Mouse (Mus musculus) limb, embryonic 15.5 days (tissue): ENCODE data around the gene Cmc1. TPM values are rescaled to one million over a fixed set of nuclear protein-coding genes. Genes with fewer than 3 reads are reported as not detected.

ENCODE experiments used
- ATAC-seq: fragments of 200-750 bp; cut with Nextera tagmentation; 2 replicates; pipeline ENCODE4 v1.8.0; 2017; ENCODE audit warnings: low read depth, moderate TSS enrichment; ENCODE audit not compliant: insufficient number of reproducible peaks, low FRiP score, low TSS enrichment
- H3K27ac ChIP-seq: fragments of 300-500 bp; sonication (generic); 2 replicates; pipeline ENCODE4 v1.5.1; 2015; ENCODE audit warnings: moderate library complexity, mild to moderate bottlenecking, inconsistent platforms
- H3K27me3 ChIP-seq: fragments of 300-500 bp; sonication (generic); 2 replicates; pipeline ENCODE4 v1.6.1; 2015; ENCODE audit warnings: inconsistent platforms
- H3K36me3 ChIP-seq: fragments of 300-500 bp; sonication (generic); 2 replicates; pipeline ENCODE4 v1.6.1; 2015; ENCODE audit warnings: inconsistent platforms
- H3K4me1 ChIP-seq: fragments of 300-500 bp; sonication (generic); 2 replicates; pipeline ENCODE4 v1.6.1; 2015; ENCODE audit warnings: inconsistent platforms
- H3K4me2 ChIP-seq: fragments of 300-500 bp; sonication (generic); 2 replicates; pipeline ENCODE4 v1.6.1; 2015; ENCODE audit warnings: mild to moderate bottlenecking, inconsistent platforms
- H3K4me3 ChIP-seq: fragments of 300-500 bp; sonication (generic); 2 replicates; pipeline ENCODE4 v1.5.1; 2015; ENCODE audit warnings: mild to moderate bottlenecking, inconsistent platforms
- H3K9ac ChIP-seq: fragments of 300-500 bp; sonication (generic); 2 replicates; pipeline ENCODE4 v1.6.1; 2015; ENCODE audit warnings: inconsistent platforms
- H3K9me3 ChIP-seq: fragments of 300-500 bp; sonication (generic); 2 replicates; pipeline ENCODE4 v1.6.1; 2016; ENCODE audit warnings: inconsistent platforms
- WGBS: fragments of 180-500 bp; shearing (Covaris S2); methylation state at CpG from one replicate; pipeline ENCODE4 v1.1.7; 2015; 5-methylcytosine and 5-hydroxymethylcytosine counted together
- polyA plus RNA-seq: library from polyadenylated mRNA; unstranded; fragments of >200 nt; fragmentation: Nextera tagmentation; extraction: Ambion mirVana; gene quantifications from 2 replicates; pipeline ENCODE4 v1.2.1, GENCODE M21; 2015

The Cmc1 gene
- polyA plus RNA-seq, 1 experiment from 2014 or later, result 35.0 TPM

DNA sequence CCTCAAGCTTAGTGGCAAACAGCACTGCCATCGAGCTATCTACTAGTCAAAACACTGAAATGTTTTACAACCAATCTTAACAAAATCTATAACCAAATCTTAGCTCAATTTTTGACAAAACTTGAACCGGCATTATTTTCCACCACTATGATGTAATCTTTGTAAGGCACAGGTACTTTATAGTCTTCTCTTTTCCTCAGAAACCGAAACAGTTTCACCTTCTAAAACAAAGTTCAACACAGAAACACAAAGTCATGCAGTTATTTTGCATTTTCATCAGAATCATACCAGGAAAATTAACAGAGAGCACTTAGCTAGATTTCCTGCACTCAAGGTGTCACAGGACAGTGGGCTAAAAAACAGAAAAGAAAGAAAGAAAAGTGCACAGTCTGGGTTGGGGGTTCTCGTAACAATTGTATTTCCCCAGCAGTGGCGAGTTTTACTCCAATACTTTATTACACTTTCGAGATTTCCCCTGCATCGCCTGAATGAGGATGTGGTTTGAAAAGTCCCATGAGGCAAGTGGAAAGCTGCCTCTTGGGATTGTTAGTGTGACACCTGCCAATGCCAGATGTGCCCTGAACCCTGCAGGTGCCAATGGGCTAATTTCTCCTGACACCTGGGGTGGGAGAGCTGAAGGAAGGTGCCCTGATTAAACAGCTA is 40.1 kb downstream of the Cmc1 start:
- Histone ChIP-seq H3K4me1 (no peaks in the 10 kb centered on the region), H3K4me2 (no peak overlapping the region), H3K9me3 (no peaks in the 10 kb centered on the region), H3K4me3 (no peak overlapping the region), H3K36me3 (no peaks in the 10 kb centered on the region), H3K9ac (no peak overlapping the region), H3K27ac (no peak overlapping the region), H3K27me3 (no peaks in the 10 kb centered on the region)
- no peak for ATAC-seq
- 55% methylated on average over 7 of the region's 7 CpGs for WGBS

DNA sequence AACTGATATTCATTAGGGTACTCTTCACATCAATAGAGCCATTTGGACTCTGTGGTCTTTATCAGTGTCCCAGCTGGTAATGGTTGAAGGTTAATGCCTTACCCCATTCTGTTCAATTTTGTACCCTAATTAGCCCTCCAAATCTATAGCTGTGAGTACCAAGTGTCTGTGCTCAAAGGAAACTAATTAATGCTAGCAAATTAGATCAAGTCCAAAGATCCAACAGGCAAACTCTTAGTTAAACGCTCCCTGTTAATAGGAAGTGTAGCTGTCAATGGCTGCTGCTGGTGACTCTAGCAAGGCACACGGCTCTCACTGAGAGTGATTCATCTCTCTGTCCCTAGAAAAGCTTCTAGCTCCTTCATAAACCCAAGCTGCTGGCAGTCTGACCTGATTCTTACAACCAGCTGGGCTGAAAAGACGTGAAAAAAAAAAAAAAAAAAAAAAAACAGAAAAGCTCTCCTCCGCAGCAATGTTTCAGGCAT is 41.4 kb downstream of the Cmc1 start:
- H3K9me3 ChIP-seq, result no peaks in the 10 kb centered on the region
- H3K27me3 ChIP-seq, result no peaks in the 10 kb centered on the region
- no peak overlapping the region for H3K4me3 ChIP-seq
- H3K36me3 ChIP-seq, result no peaks in the 10 kb centered on the region
- no peaks in the 10 kb centered on the region for H3K4me1 ChIP-seq
- no peak overlapping the region for H3K4me2 ChIP-seq
- H3K27ac ChIP-seq, result no peak overlapping the region
- ATAC-seq, result no peak
- no peak overlapping the region for H3K9ac ChIP-seq
- 42% methylated on average over 4 of the region's 4 CpGs for WGBS

DNA sequence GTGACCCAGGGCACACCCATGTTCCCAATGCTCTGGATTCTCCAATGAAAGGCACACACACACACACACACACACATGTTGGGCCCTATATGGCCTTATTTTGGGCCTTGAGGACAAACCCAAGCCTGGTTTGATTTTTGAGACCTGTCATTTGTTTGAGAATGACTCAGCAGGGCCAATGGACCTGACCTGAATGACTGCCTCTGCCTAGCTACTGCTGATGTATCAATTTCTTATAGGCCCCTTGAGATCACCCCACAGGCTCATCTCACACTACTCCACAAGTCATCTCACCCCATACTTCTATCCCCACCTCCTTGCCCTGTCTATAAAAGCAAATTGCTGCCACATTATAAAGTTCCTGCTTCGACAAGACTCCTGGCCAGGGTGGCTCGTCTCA is 48.2 kb downstream of the Cmc1 start:
- no peak for ATAC-seq
- no peak overlapping the region for H3K4me3 ChIP-seq
- H3K27ac ChIP-seq, result no peak overlapping the region
- H3K9me3 ChIP-seq, result no peaks in the 10 kb centered on the region
- no peak overlapping the region for H3K9ac ChIP-seq
- H3K36me3 ChIP-seq, result no peaks in the 10 kb centered on the region
- 62% methylated on average over 2 of the region's 2 CpGs for WGBS
- no peaks in the 10 kb centered on the region for H3K27me3 ChIP-seq
- no peak overlapping the region for H3K4me2 ChIP-seq
- H3K4me1 ChIP-seq, result peaks cover under 1% of the 10 kb centered on the region; the same call in 1 of the 2 replicates

DNA sequence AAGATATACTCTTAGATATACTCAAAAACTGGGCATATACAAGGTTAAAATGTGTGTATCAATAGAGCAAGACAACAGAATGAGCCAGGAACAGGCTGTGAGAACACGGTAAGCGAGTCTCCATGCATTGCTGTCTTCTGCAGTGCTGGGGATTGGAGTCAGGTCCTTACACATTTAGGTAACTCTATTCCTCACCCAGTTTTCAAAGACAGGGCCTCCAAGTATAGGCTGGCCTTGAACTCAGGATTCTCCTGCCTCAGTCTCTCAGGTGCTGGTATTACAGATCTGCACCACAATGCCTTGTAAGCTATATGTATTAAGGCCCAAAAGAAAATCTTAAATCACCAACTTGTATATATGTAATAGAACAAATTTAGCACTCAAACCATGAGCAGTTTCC is 49.5 kb downstream of the Cmc1 start:
- Histone ChIP-seq H3K27me3 (no peaks in the 10 kb centered on the region), H3K9ac (no peak overlapping the region), H3K4me1 (peaks cover 4% of the 10 kb centered on the region; the same call in 1 of the 2 replicates), H3K4me3 (no peak overlapping the region), H3K4me2 (no peak overlapping the region), H3K36me3 (no peaks in the 10 kb centered on the region), H3K27ac (no peak overlapping the region), H3K9me3 (no peaks in the 10 kb centered on the region)
- 96% methylated on average over 2 of the region's 2 CpGs for WGBS
- ATAC-seq, result no peak

DNA sequence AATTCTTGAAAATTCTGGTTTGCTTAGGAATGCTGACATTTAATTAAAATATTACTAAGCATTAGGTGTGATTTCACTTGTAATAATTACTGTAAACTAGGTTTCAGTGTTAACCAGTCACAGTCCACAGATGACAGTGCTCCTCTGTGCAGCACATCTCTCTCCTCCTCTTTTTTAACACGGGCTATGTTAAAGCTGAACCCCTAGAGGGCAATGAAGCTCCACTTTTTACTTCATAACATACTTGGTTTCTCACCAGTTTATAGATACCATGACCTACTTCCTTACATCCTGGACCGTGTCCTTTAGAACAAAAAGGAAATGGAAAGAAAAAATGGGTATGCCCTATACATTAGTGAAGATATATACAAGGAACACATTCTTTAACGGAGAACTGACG is 50.6 kb downstream of the Cmc1 start:
- H3K36me3 ChIP-seq, result no peaks in the 10 kb centered on the region
- ATAC-seq, result no peak
- no peak overlapping the region for H3K4me3 ChIP-seq
- 41% methylated on average over 4 of the region's 4 CpGs for WGBS
- H3K4me1 ChIP-seq, result peaks cover 4% of the 10 kb centered on the region; the same call in 1 of the 2 replicates
- H3K27ac ChIP-seq, result no peak overlapping the region
- H3K9me3 ChIP-seq, result no peaks in the 10 kb centered on the region
- H3K27me3 ChIP-seq, result no peaks in the 10 kb centered on the region
- no peak overlapping the region for H3K9ac ChIP-seq
- no peak overlapping the region for H3K4me2 ChIP-seq

DNA sequence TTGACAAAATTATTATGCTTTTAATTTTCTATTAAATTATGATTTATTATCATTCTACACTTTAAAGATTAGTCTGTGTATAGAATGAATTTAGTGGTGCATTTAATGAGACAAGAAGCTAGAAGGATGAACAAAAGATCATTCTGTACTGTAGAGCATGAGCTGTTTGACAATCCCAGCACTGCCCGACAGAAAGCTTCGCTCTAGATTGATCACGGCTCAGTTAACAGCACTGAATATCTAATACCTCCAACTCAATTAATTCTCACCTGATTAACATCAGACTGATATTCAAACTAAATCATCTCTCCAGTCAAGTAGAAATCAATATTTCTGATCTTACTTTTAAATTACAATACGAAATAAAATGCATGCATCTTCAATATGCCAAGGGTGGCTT is 66.1 kb downstream of the Cmc1 start:
- H3K9me3 ChIP-seq, result no peaks in the 10 kb centered on the region
- no peaks in the 10 kb centered on the region for H3K36me3 ChIP-seq
- peaks cover 6% of the 10 kb centered on the region for H3K4me1 ChIP-seq
- H3K4me2 ChIP-seq, result no peak overlapping the region
- no peak overlapping the region for H3K4me3 ChIP-seq
- no peak for ATAC-seq
- H3K27me3 ChIP-seq, result no peaks in the 10 kb centered on the region
- no peak overlapping the region for H3K27ac ChIP-seq
- no peak overlapping the region for H3K9ac ChIP-seq
- WGBS, result 89% methylated on average over 4 of the region's 4 CpGs

DNA sequence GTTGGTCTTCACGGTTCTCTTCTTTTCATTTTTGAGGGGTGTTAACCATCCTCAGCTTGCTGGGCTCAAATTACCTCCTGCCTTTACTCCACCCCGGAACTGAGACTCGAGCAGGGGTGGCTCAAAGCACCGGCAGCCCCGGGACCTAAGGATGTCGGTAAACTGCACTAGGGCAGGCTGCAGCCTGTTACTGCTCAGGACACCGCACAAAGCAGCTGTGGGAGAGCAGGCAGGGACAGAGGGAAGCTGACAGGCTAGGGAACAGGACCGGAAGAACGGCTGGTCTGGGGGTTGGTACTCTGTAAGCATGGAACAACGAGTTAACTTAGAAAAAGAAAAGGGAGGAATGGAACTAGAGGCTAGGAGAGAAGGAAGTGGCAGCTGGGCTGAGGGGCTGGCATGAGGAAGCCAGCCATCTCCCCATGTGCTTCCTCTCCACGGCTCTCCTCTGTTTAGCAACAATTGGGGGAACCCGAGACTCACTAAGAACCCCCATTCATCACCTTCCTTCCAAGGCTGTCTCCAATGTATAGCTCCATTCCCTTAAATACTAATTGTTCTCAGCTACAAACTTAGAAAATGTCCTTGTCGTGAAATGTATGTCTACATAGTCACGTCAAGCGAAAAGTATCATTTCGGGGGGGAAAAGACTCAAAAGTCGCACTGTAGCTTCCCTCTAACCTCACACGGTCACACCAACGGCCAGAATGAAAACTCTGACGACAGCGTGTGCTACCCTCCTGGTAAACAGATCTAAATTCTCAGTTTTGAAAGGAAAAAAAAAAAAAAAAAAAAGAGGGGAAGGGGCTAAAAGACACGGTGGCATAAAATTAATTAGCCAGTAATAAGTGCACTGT is 67.2 kb downstream of the Cmc1 start:
- Histone ChIP-seq H3K4me2 (peak overlapping the region; percentile 49), H3K4me3 (peak overlapping the region; percentile 34), H3K27me3 (no peaks in the 10 kb centered on the region), H3K36me3 (no peaks in the 10 kb centered on the region), H3K9me3 (no peaks in the 10 kb centered on the region), H3K4me1 (peaks cover 6% of the 10 kb centered on the region), H3K9ac (no peak overlapping the region), H3K27ac (peak overlapping the region; percentile 28; the same call in 1 of the 2 replicates)
- 18% methylated on average over 22 of the region's 22 CpGs for WGBS
- no peak for ATAC-seq

DNA sequence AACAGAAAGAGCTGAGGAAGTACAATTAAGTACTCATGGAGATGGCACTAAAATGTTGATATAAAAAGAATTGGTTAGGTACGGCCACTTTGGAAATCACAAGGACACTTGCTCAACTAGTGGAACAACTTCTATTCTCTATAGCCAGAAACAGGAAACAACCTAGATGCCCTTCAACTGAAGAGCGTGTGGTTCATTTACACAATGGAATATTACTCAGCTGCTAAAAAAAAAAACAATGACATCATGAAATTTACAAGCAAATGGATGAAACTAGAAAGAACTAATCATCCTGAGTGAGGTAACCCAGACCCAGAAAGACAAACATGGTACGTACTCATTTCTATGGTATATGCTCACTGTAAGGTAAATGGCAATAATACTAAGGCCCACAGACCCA is 76.6 kb downstream of the Cmc1 start:
- Histone ChIP-seq H3K9ac (no peak overlapping the region), H3K4me2 (no peak overlapping the region), H3K27me3 (no peaks in the 10 kb centered on the region), H3K36me3 (peaks cover 16% of the 10 kb centered on the region), H3K4me3 (no peak overlapping the region), H3K27ac (no peak overlapping the region), H3K4me1 (no peaks in the 10 kb centered on the region), H3K9me3 (no peaks in the 10 kb centered on the region)
- WGBS, result 87% methylated on average over 3 of the region's 3 CpGs
- no peak for ATAC-seq

DNA sequence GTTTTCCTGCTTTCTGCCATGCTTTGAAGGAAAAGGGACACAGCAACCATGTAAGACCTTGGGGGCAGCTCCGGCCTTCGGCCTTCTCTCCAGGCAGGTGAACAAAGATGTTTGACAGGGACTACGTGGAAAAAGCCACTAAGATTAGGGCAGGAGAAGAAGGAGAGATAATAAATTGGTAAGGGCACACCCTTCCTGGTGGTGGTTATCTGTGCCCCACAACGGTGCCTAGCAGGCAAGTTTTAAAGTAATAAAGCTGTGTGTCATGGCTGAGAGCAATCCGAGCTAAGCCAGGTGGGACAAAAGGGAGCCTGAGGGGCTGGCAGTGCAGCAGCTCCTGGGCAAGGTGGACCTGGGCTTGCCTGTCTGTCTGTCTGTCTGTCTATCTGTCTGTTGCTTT is 77.9 kb downstream of the Cmc1 start:
- WGBS, result 68% methylated on average over 5 of the region's 5 CpGs
- Histone ChIP-seq H3K9me3 (no peaks in the 10 kb centered on the region), H3K9ac (no peak overlapping the region), H3K4me1 (no peaks in the 10 kb centered on the region), H3K27ac (no peak overlapping the region), H3K4me3 (no peak overlapping the region), H3K36me3 (peaks cover 24% of the 10 kb centered on the region), H3K27me3 (no peaks in the 10 kb centered on the region), H3K4me2 (no peak overlapping the region)
- no peak for ATAC-seq

DNA sequence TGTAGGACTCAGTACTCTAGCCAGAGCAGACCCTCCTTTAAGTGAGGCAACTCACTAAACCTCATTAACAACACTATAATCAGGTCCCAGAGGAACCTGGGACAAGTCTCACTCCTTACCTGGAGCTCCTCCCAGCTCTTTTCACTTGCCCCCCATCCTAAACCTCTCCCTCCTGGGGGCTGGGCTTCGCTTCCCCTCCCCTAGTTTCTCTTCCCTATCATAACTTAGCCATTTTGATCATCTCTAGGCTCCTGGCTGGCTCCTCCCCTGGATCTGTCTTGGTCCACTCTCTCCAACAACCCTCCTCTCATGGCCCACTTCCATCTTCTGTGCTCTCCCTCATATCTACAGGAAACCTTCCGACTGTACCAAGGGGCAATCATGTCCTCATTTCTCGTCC is 78.6 kb downstream of the Cmc1 start:
- Histone ChIP-seq H3K4me2 (no peak overlapping the region), H3K27me3 (no peaks in the 10 kb centered on the region), H3K36me3 (peaks cover 30% of the 10 kb centered on the region), H3K27ac (no peak overlapping the region), H3K4me1 (no peaks in the 10 kb centered on the region), H3K9ac (no peak overlapping the region), H3K4me3 (no peak overlapping the region), H3K9me3 (no peaks in the 10 kb centered on the region)
- 83% methylated on average over 3 of the region's 3 CpGs for WGBS
- ATAC-seq, result no peak

DNA sequence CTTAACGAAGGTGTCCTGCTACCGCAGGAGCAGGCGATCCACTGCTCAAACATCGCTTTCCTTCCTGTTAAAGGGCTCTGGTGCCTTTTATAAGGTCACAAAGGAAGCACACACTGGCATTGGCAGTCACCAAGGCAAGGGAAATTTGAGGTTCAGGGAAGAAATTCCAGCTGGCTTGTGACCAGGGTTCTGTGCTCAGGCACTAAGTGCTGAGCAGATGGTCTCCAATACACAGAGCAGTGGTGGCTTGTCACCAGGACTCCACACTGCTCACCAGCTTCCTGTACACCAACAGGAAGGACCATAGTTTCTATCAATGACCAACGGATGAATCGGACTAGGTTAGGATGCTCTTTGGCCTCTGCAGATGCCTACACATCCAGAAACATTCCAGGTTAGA is 79.5 kb downstream of the Cmc1 start:
- 79% methylated on average over 6 of the region's 6 CpGs for WGBS
- no peak overlapping the region for H3K4me3 ChIP-seq
- no peak for ATAC-seq

DNA sequence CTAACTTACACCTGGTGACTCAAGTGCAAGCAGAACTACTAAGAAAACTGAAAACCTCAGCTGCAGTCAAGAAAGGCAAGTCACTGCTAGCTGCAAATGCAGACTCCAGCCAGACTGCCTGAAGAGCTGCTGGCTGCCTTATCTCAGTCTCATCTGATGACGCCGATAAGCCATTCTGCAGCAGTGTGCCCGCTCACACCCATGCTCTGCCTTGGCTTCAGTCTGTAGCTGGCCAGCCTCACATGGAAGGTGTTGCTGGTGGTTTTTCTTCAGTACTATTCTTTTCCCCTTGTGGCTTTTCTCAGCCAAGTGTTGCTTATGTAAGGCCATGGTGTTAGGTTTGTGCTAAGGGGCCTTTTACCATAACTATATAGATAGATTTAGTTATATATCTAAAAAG is 90.9 kb downstream of the Cmc1 start:
- no peaks in the 10 kb centered on the region for H3K9me3 ChIP-seq
- H3K4me3 ChIP-seq, result no peak overlapping the region
- H3K4me2 ChIP-seq, result no peak overlapping the region
- 68% methylated on average over 3 of the region's 3 CpGs for WGBS
- 0 out of 2 replicates have a peak overlapping the region, but pooled peaks have one; percentile 12 for H3K27ac ChIP-seq
- H3K27me3 ChIP-seq, result no peaks in the 10 kb centered on the region
- no peaks in the 10 kb centered on the region for H3K4me1 ChIP-seq
- no peak overlapping the region for H3K9ac ChIP-seq
- H3K36me3 ChIP-seq, result peaks cover 33% of the 10 kb centered on the region
- no peak for ATAC-seq

More for the DNA sequence above, 79.5 kb downstream of the Cmc1 start:
- Histone ChIP-seq H3K27me3 (no peaks in the 10 kb centered on the region), H3K4me1 (no peaks in the 10 kb centered on the region), H3K36me3 (peaks cover 36% of the 10 kb centered on the region), H3K9ac (no peak overlapping the region), H3K9me3 (no peaks in the 10 kb centered on the region), H3K4me2 (no peak overlapping the region), H3K27ac (no peak overlapping the region)
